Mouse (Mus musculus): ENCODE data around the gene Dis3l2. TPM values are rescaled to one million over a fixed set of nuclear protein-coding genes. Genes with fewer than 3 reads are reported as not detected.

Gene Dis3l2
- polyA plus RNA-seq, 1 experiment from 2014 or later = 23.5 TPM

DNA sequence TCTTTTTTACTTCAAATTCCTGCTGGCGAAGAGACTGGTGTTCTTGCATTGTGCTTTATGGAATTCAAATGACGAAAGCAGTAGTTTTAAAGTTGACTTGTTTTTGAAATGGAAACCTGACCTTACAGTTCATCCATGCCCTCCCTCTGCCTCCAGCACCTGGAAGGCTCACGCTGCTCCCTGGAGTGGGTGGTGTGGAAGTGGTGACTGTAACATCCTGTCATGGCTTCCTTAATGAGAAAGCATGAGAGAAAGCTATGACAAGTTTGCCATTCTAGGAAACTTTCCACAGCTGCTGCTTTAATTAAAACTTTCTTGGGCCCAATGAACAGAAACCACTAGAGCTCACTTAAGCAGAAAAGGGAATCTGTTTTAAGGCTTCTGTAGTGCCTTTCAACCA lies 210.3 kb downstream of the Dis3l2 start:
- no peak for DNase-seq (ENCODE audit: low spot score)

GRCm38 (mm10) chr1:86914697-86915096 lies 211.1 kb downstream of the Dis3l2 start:
- DNase-seq (ENCODE audit: low spot score) = no peak

DNA sequence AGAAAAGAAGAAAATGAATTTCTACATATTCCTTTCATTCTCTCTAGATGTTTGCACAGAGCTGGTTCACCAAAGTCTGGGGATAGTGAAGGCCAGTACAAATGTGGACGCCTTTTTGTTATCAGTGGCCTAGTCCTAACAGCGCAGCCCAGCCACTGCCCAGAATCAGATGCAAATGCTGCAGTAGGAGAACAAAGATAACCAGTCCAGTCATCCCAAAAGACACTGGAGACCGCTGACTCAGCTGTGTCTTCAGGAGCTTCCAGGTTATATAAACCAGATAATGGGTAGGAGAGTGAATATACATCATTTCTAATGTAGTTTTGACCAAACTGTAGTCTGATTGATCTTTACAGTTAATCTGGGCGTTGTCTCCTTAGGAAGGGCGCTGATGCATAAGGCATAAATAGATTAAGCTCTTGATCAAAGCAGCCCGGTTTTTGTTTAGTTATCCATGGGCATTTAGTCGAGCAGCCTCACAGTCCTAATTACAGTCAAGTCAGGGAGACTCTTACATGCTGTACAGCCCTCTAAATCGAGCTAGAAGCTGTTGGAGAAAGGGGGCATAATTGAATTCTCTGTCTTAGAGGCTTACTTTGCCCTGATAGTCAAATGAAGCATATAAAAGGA lies 212.9 kb downstream of the Dis3l2 start:
- no peak for DNase-seq (ENCODE audit: low spot score)

DNA sequence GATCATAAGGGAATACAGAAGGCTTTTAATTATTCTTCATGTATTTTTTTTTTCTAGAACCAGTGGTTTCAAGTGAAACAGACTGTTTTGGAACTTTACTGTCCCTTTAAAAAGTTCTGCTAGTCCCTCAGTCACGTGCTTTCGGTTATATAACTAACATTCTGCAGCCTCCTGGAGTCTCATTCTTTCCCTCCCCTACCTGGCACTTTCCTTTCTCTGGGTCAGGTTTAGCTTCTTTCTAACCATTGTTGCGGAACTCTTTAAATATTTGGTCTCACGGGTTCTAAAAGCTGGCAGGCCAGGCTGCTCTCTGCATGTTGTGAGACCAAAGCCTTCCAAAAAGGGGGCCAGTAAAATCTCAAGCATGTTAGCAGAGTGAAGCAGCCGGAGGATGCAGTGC lies 222.2 kb downstream of the Dis3l2 start:
- DNase-seq (ENCODE audit: low spot score) = no peak

GRCm38 (mm10) chr1:86931606-86932379 lies 228.2 kb downstream of the Dis3l2 start:
- DNase-seq (ENCODE audit: low spot score) = no peak

GRCm38 (mm10) chr1:86932810-86933209 lies 229.2 kb downstream of the Dis3l2 start:
- DNase-seq (ENCODE audit: low spot score) = no peak

- no peak for DNase-seq (ENCODE audit: low spot score)
These were observed 230.0 kb downstream of the Dis3l2 start for GRCm38 (mm10) chr1:86933656-86934055.

DNA sequence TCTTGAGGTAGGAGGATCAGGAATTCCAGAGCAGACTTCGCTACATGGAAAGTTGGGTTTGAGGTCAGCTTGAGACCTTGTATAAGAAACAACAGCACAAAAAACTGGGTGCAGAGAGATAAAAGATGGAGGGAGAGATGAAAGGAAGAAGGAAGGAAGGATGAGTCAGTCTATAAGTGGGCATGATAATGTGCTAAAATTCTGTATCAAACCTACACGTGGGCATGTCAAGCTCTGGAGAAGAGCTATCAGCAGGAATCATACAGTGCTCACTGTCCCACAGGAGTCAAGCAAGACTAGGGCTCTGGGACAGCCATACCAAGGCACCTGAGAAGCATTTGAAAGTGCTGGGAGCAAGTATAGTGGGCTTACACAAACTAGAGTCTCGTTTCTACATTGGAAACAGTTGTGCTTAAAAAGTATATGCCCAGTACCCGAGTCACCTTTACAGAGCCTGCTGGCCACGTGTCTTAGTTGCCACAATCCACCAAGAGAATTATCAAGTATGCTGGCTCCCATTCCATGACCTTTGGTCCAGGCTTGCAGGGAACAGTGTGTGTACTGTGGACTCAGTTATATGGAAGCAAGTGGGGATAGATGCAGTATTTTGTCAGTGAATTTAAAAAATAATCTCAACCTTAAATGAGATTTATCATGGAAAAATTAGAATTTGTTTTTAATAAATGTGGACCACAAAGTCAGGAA lies 248.0 kb downstream of the Dis3l2 start:
- DNase-seq (ENCODE audit: low spot score) = no peak

- no peak for DNase-seq (ENCODE audit: low spot score)
These were observed 252.2 kb downstream of the Dis3l2 start for GRCm38 (mm10) chr1:86955801-86956200.

DNA sequence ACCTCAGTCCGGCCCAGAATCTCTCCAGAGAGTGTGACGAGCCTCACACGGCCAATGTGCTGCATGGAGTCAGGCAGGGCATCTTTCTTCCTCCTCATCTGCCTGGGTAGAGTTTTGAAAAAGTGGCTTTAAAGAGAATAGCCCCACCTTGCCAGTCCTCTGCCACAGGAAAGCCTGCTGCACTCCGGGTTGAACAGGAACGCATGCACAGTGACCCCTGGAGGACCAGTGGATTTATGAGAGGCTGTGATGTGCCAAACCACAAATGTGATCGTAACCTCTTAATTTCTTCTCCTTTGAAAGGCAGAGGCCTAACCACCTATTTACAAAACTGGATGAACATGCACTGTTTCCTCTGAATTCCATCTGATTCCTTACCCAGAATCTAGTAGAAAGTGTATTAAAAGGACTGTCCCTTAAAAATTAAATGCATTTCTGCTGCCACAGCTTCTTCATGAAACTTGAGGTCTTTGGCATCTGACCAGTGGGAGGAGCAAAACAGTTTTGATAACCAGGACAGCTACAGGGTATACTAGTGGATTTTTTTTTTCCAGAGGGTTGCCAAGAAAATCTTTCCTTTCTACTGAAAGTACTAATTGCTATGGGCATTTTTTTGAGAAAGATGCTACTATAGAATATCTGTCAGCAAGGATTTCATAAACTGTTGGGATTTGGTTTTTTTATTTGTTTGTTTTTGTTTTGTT lies 264.8 kb downstream of the Dis3l2 start:
- DNase-seq (ENCODE audit: low spot score) = no peak

GRCm38 (mm10) chr1:86969173-86969725 lies 265.6 kb downstream of the Dis3l2 start:
- DNase-seq (ENCODE audit: low spot score) = no peak

- DNase-seq (ENCODE audit: low spot score) = no peak
These were observed 269.1 kb downstream of the Dis3l2 start for GRCm38 (mm10) chr1:86972693-86973092.

- DNase-seq (ENCODE audit: low spot score) = no peak
These were observed 273.4 kb downstream of the Dis3l2 start for GRCm38 (mm10) chr1:86977018-86977417.

- no peak for DNase-seq (ENCODE audit: low spot score)
These were observed 282.8 kb downstream of the Dis3l2 start for GRCm38 (mm10) chr1:86986372-86986771.

GRCm38 (mm10) chr1:86992849-86993248 lies 289.2 kb downstream of the Dis3l2 start:
- DNase-seq (ENCODE audit: low spot score) = no peak

GRCm38 (mm10) chr1:86994023-86994422 lies 290.4 kb downstream of the Dis3l2 start:
- DNase-seq (ENCODE audit: low spot score) = no peak

DNA sequence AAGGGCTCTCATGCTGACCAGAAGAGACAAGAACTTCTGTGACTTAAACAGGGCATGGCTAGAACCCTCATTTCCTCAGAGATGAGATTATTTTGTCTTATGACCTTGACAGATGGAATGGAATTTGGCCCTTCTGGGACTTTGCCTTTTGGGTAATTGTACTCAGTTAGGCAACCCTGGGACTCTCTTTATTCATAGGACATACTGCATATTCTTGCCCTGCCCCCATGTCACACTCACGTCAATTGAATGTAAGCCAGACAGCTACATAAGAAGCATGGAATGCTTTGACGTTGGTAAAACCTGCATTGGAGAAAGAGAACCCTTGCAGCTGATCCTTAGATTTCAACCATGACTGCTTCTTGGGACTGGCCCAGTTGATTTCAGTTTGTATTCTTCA lies 294.4 kb downstream of the Dis3l2 start:
- DNase-seq (ENCODE audit: low spot score) = no peak

DNA sequence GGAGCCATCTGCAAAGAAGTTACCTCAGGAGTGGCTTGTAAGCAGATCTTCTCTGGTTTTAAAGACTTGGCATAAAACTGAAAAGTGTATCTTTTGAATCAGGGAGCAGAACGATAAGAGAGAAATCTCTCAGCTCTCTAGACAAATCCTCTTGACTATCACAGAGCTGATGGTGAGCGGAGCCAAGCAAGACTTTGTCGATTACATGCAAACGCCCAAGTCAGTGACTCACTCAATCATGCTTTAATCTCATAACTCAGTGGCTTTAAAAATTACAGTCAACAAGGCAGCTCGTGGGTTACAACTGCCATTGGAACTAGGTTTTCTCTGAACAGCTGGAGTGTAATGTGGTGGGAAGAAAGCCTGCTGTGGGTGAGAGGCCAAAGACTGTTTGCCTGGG lies 297.8 kb downstream of the Dis3l2 start:
- no peak for DNase-seq (ENCODE audit: low spot score)

GRCm38 (mm10) chr1:87002545-87003168 lies 299.0 kb downstream of the Dis3l2 start:
- DNase-seq (ENCODE audit: low spot score) = no peak

GRCm38 (mm10) chr1:87003169-87003552 lies 299.6 kb downstream of the Dis3l2 start:
- no peak for DNase-seq (ENCODE audit: low spot score)

- DNase-seq (ENCODE audit: low spot score) = no peak
These were observed 302.8 kb downstream of the Dis3l2 start for GRCm38 (mm10) chr1:87006425-87006824.
